Mouse (Mus musculus): ENCODE results near the gene Serpinb8. TPM values are rescaled to one million over a fixed set of nuclear protein-coding genes. Genes with fewer than 3 reads are reported as not detected.

The Serpinb8 gene
- total RNA-seq, 2 experiments from 2014 or later, result 5.2 TPM

DNA sequence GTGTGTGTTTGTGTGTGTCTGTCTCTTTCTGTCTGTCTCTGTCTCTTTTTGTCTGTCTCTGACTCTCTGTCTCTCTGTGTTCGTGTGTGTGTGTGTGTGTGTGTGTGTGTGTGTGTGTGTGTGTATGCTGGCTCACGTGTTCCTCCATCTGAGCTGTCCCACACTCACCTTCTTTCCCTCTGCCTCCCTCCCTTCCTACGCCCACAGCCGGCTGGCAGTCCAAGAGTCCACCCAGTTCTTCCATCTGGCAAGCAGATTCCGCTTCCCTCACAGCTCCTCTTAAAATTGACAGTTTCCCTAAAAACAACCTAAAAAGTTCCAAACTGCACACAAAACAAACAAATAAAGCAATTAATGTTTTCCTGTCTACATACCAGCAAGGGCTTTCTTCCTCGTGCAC lies 55.3 kb downstream of the Serpinb8 start:
- no peak for DNase-seq

DNA sequence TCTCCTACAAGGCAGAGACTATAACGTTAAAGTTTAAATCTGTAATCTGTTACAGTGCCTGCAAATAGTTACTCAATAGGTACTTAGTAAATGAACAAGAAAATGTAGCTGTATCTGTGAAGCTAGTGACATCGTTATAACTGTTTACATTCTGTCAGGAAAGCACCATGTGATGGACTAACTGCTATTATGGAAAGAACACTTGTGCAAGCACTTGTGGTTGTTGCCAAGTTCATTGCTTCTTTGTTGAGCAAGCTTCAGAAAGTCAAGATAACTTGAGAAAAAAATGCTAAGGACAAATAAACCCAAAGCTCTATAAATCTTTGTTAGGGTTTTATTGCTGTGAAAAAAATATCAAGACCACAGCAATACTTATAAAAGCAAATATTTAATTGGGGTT lies 67.9 kb downstream of the Serpinb8 start:
- no peak for DNase-seq

Other genes starting within 250 kb of the Serpinb8 start
- gene Serpinb11, start 228.8 kb upstream of the Serpinb8 start, total RNA-seq (2021), result not detected
- gene Serpinb7, start 190.4 kb upstream of the Serpinb8 start, total RNA-seq (2021), result not detected
- gene Serpinb2, start 78.6 kb upstream of the Serpinb8 start, total RNA-seq (2021), result not detected

All from heart, postnatal 4 days (tissue).